Mouse (Mus musculus) adrenal gland, adult 2 months (tissue): ENCODE results near the gene Knop1. TPM values are rescaled to one million over a fixed set of nuclear protein-coding genes. Genes with fewer than 3 reads are reported as not detected.
A peak's percentile ranks its signal among the peaks of the same experiment; 100 is the strongest.

Source experiments
- DNase-seq: peaks from one replicate; pipeline ENCODE4 v3.0.0; 2021
- long read RNA-seq: library from polyadenylated mRNA; stranded (forward); transcript quantifications from one replicate; pipeline ENCODE4 v2.0.0, GENCODE M21; 2021
- polyA plus RNA-seq: library from polyadenylated mRNA; depleted of rRNA; stranded (reverse); fragments of >200 nt; gene quantifications from 2 replicates; pipeline ENCODE4 v1.2.3, GENCODE M21; 2012; rRNA removed
- total RNA-seq, 2 experiments: library from RNA; stranded (reverse); gene quantifications; 2 replicates each; pipeline ENCODE4 v1.2.3; 2021

Knop1 gene
- total RNA-seq (10 to 100 TPM; 34.6 to 70.0 TPM), polyA plus RNA-seq (5.7 and 8.0 TPM in 2 replicates)
- long read RNA-seq, full-length matches to known transcripts: 22 of 36 reads
- long read RNA-seq, partial matches to known transcripts: 7 of 36 reads
- long read RNA-seq, other reads (novel, unspliced or antisense): 7 of 36 reads

- DNase-seq: no peak
Measured at GRCm38 (mm10) chr7:118855877-118856304, at the start of gene Knop1. TSS of gene Knop1 (minus strand) at chr7:118856254.

- DNase-seq: peak; percentile 85
Measured at GRCm38 (mm10) chr7:118904530-118904929, 48.5 kb upstream of the Knop1 start.

- DNase-seq: no peak
Measured at GRCm38 (mm10) chr7:118903879-118904278, 47.8 kb upstream of the Knop1 start.

GRCm38 (mm10) chr7:118902944-118903343 is 46.9 kb upstream of the Knop1 start:
- DNase-seq: no peak

- DNase-seq: no peak
Measured at GRCm38 (mm10) chr7:118900090-118900489, 44.0 kb upstream of the Knop1 start.

- DNase-seq: no peak
Measured at GRCm38 (mm10) chr7:118898063-118898462, 42.0 kb upstream of the Knop1 start.

- no peak for DNase-seq
Measured at GRCm38 (mm10) chr7:118895469-118896450, 39.7 kb upstream of the Knop1 start.

- DNase-seq: peak; percentile 20
Measured at GRCm38 (mm10) chr7:118889046-118889680, 33.1 kb upstream of the Knop1 start.

- no peak for DNase-seq
Measured at GRCm38 (mm10) chr7:118887303-118888055, 31.4 kb upstream of the Knop1 start.

GRCm38 (mm10) chr7:118884969-118885368 is 28.9 kb upstream of the Knop1 start:
- peak; percentile 65 for DNase-seq

GRCm38 (mm10) chr7:118883957-118884356 is 27.9 kb upstream of the Knop1 start:
- DNase-seq: no peak

GRCm38 (mm10) chr7:118879466-118880029 is 23.5 kb upstream of the Knop1 start:
- no peak for DNase-seq

GRCm38 (mm10) chr7:118865362-118865761 is 9.3 kb upstream of the Knop1 start:
- no peak for DNase-seq

- peak; percentile 65 for DNase-seq
Measured at GRCm38 (mm10) chr7:118858640-118859039, 2.6 kb upstream of the Knop1 start.

- DNase-seq: peak; percentile 95
Measured at GRCm38 (mm10) chr7:118855171-118855876, 730 bp downstream of the Knop1 start, which contains the start of gene Iqck. TSS of gene Iqck (plus strand) at chr7:118855752.

- DNase-seq: no peak
Measured at GRCm38 (mm10) chr7:118854606-118855005, 1.4 kb downstream of the Knop1 start.

- DNase-seq: no peak
Measured at GRCm38 (mm10) chr7:118852611-118853010, 3.4 kb downstream of the Knop1 start.

GRCm38 (mm10) chr7:118851571-118851970 is 4.5 kb downstream of the Knop1 start:
- DNase-seq: no peak

- peak; percentile 86 for DNase-seq
Measured at GRCm38 (mm10) chr7:118850676-118851290, 5.3 kb downstream of the Knop1 start.

- no peak for DNase-seq
Measured at GRCm38 (mm10) chr7:118849543-118850250, 6.4 kb downstream of the Knop1 start.
